Mouse (Mus musculus) bone marrow macrophage, adult 2 months (primary cell): ENCODE data around the gene Kcne4. TPM values are rescaled to one million over a fixed set of nuclear protein-coding genes. Genes with fewer than 3 reads are reported as not detected.

Source experiments
- H3K27ac ChIP-seq: 2 replicates; pipeline ENCODE4 v1.5.1; 2012; ENCODE audit warnings: low read depth, low read length; ENCODE audit not compliant: insufficient read depth
- H3K4me1 ChIP-seq: 2 replicates; pipeline ENCODE4 v1.6.1; 2012; ENCODE audit warnings: low read length; ENCODE audit not compliant: control insufficient read depth, insufficient read depth
- H3K4me3 ChIP-seq: 2 replicates; pipeline ENCODE4 v1.5.1; 2012; ENCODE audit warnings: mild to moderate bottlenecking, low read length, moderate library complexity; ENCODE audit not compliant: insufficient read depth
- CTCF ChIP-seq: IDR thresholded peaks from 2 replicates; pipeline ENCODE4 v1.5.1; 2012; ENCODE audit warnings: low read depth, mild to moderate bottlenecking, low read length, moderate library complexity
- POLR2A ChIP-seq: IDR thresholded peaks from 2 replicates; pipeline ENCODE4 v1.6.1; 2012; ENCODE audit warnings: mild to moderate bottlenecking, low read depth, low read length, borderline replicate concordance
- polyA plus RNA-seq: library from polyadenylated mRNA; stranded (reverse); fragments of >200 nt; gene quantifications from 2 replicates; pipeline ENCODE4 v1.2.4, GENCODE M21; 2012; ENCODE audit not compliant: missing spikeins, insufficient read depth, insufficient read length

Kcne4 gene
- polyA plus RNA-seq, 1 experiment = not detected

DNA sequence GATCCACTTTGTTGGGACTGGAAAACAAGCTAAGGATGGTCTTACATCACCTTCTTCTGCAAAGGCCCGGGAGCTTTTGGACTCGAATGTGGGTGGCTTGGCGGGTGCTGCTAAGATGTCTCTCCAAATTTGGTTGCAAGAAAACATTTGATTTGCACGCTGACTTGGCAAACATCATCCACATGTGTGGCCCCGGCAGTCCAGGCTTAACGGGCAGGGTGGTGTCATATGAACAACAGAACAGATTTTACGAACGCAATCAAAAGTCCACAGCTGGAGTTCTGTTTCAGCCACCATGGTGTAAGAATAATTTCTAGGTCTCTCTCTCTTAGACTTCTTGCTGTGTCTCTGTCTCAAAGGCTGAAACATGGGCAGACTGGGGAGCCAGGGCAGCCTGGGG, 3.6 kb downstream of the Kcne4 start:
- H3K4me3 ChIP-seq = no peak overlapping the region
- no peaks in the 10 kb centered on the region for H3K4me1 ChIP-seq
- H3K27ac ChIP-seq = no peak overlapping the region
- no peak for TF ChIP-seq CTCF
- no peak for TF ChIP-seq POLR2A

DNA sequence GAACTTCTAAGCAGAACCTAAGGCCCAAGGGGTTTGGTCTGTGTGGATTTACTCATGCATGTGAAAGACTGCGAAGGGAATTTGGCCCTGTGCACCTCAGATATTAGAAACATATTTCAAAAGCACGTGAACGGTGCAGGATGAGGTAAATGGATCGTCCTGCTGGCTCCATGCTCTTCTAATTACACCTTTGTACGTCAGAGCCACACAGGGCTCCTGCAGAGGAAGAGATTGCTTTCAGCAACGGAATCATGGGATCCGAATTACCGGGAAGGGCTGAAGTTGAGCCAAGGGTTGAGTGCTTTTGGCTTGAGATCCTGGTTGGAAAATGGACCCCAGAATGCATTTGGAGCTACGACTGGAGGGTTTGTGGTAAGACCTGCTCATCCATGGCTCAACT, 4.6 kb downstream of the Kcne4 start:
- TF ChIP-seq POLR2A (no peak), CTCF (no peak)
- no peak overlapping the region for H3K27ac ChIP-seq
- H3K4me1 ChIP-seq = no peaks in the 10 kb centered on the region
- no peak overlapping the region for H3K4me3 ChIP-seq

DNA sequence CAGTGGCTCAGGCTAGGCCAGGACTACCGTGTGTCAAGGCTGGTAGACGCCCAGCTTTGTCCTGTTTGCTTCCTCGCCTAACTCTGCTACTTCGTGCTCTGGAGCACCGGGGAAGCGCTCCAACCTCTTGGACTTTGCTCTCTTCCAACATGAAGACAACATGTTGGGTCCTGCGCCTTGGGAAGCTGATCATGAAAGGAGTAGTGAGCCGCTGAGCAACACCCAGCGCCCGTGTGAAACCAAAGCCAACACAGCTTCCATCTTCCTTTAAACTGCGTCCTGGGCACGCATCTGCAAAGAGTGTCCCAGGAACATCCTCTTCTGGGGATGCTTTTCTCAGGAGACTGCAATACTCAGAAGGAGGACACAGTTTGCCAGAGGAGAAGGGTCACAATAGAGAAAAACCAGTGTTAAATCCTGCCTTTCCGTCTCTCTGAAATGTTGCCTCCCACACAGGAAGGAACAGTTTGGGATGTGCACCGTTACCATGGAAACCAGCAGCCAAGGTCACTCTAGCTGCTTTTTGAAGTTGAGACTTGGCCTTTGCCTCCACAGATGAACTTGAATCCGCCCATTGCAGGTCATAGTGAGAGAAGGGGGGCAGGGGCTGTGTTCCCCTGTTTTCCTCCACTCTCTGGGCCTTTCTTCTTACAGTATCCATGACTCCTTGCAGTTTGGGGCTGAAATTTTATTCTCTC, 5.3 kb downstream of the Kcne4 start:
- Histone ChIP-seq H3K27ac (no peak overlapping the region), H3K4me3 (no peak overlapping the region)
- TF ChIP-seq CTCF = no peak
- TF ChIP-seq POLR2A = no peak

DNA sequence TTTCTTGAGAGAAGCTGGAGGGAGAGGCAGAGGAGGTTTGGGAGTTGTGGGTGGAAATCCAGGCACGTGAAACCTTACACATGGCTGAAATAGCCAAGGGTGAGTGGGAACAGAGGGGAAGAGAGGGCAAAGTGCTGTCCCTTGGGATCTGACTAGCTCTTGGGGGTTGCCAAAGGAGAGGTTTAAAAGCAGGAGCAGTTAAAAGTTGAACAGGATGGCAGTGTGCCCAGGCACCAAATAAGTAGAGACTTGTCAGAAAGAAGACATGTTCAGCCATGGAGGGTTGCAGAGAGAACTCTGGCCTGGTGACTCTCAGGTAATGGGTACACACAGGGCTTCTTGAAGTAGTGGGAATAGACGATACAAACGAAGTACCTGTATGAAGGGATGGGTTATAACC, 8.7 kb downstream of the Kcne4 start:
- no peak overlapping the region for H3K4me3 ChIP-seq
- no peak overlapping the region for H3K27ac ChIP-seq
- no peaks in the 10 kb centered on the region for H3K4me1 ChIP-seq
- TF ChIP-seq POLR2A (no peak), CTCF (no peak)

More for the DNA sequence above, 5.3 kb downstream of the Kcne4 start:
- H3K4me1 ChIP-seq = no peaks in the 10 kb centered on the region

DNA sequence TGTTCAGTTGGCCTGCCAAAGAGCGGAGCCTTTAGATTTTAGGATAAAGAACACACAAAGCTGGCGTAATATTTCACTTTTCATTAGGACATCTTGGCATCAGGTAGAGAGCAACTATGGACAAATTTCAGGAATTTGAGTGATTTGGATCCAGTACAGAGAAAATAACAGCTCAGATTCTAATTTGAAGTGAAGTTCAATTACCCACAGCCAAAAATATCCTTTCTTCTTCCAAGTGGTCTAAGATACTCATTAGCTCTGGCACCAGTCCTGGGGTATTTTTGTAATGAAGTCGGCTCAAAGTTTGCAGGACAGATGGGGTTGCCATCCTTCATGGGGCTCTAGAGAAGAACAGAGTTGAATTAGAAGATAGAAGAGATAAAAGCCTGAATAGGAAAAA, 21.9 kb downstream of the Kcne4 start:
- Histone ChIP-seq H3K27ac (no peak overlapping the region), H3K4me1 (no peaks in the 10 kb centered on the region), H3K4me3 (no peak overlapping the region)
- TF ChIP-seq POLR2A (no peak), CTCF (no peak)

DNA sequence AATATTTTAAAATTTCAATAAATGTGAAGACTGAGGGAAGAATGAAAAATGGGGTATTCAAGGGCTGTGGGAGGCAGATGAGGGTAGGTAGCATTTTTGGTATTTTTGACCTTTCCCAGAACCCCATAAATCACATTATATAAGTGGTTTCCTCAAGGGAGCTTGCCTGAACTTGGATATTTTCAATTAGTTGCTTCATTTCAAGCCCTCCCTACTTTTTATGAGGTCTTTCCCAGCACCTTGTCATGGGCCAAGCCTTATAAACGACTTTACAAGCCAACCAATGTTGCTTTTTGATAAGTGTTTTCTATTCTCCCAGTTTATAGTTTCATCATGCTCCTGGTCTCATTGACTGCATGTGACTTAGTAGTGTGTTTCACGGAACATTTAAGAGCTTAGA, 24.2 kb downstream of the Kcne4 start:
- H3K4me3 ChIP-seq = no peak overlapping the region
- H3K27ac ChIP-seq = no peak overlapping the region
- H3K4me1 ChIP-seq = no peaks in the 10 kb centered on the region
- TF ChIP-seq CTCF (no peak), POLR2A (no peak)

DNA sequence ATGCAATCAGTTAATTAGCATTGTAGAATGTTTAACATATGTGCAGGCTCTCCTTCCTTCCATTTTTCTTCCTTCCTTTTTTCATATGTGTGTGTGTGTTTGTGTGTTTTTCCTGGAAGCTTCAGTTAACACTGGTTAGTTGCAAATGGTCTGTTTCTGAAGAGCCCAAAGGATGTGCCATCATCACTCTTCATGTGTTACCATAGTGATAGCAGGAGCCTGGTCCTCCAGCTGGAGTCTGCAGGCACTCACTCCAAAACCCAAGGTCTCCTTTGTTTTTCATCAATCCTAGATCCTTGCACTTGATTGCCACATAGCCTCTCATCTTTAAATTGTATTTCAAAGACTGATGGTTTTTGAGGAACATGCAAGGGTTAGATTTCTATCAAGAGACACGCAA, 29.1 kb downstream of the Kcne4 start:
- Histone ChIP-seq H3K4me1 (no peaks in the 10 kb centered on the region), H3K27ac (no peak overlapping the region), H3K4me3 (no peak overlapping the region)
- TF ChIP-seq POLR2A (no peak), CTCF (no peak)

DNA sequence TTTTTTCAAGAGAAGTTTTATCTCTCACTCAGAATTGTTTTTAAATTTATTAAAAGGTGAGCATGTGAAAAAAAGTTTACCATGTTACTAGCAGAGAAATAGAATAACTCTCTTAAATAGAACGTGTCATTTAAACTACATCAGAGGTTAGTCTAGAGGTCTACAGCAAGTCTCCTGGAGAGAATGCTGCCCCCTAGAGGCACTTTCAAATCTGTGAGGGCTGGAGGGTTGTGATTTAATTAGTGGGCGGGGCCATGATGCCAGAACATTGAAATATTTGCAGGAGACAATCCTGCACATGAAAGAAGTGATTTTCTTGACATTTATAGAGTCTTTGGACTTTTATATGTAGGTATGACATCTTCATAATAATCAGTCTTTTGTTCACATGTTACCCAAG, 29.9 kb downstream of the Kcne4 start:
- Histone ChIP-seq H3K4me1 (no peaks in the 10 kb centered on the region), H3K4me3 (no peak overlapping the region), H3K27ac (no peak overlapping the region)
- TF ChIP-seq POLR2A (no peak), CTCF (no peak)

DNA sequence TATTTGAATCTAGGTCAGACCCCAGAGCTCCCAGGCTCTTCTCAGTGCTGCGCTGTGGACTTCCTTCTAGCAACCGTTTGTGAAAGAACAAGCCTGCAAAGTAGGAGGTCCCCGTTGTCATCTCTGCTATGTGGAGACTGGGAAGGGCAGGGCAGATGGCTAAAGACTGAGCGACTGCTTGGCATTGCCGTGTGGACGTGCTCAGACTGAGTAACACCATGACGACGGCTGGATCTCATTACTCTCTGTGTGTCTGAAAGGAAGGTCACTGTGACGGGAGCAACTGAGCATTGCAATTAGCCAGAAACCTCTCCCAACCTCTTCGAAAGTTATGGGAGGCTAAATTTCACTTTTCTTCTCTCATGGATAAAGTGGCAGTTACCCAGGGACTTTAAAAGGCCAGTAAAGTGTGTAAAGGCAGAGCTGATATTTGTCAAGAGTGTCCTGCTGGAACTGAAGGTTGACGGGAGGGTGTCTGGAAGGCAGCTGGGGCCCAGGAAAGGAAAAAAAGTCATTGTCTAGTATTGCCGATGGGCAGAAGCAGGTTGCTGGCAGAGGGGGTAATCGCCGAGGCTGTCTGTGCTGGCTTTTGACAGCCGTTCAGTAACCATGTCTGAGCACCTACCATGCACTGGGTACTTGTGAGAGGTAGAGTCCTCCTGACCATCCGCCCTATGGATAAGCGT, 36.0 kb downstream of the Kcne4 start:
- no peak for TF ChIP-seq CTCF
- no peak for TF ChIP-seq POLR2A
- Histone ChIP-seq H3K4me3 (no peak overlapping the region), H3K27ac (no peak overlapping the region), H3K4me1 (no peaks in the 10 kb centered on the region)

DNA sequence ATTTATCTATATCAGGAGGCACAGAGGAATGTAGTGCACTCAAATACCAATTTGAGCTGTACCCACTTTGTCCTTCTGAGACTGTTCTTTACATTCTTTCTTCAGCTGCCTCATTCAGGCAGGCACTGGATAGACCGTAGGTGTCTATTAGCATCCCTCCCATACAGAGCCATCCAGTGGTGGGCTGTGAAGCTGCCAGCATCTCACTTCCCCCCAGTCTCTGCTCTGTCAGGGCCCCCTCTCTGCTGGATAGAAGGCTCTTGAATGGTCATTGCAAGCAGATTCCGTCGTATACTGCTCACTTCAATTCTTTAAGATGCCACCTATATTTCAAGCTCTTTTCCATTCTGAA, 36.5 kb downstream of the Kcne4 start:
- Histone ChIP-seq H3K4me3 (no peak overlapping the region), H3K4me1 (no peaks in the 10 kb centered on the region), H3K27ac (no peak overlapping the region)
- TF ChIP-seq POLR2A (no peak), CTCF (no peak)
